In the genomic region with DNA sequence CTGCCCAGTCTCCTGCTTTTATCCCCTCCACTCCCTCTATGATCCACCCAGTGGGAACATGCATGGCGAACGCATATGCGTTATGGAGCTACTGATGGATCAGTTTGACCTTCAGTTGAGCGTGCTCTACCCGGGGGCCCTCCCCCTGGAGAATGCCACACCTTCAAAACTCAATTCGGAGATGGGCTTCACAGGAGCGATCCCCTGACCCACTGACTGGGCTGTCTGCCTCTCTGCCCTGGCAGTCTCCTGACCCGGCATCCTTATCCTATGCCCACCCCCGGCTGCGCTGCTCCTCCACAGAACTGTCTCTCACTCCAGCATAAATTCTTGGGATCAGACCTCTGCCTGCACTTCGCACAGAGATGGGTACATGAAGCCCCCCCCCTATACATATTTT, we compare ENCODE assay signal across 21 mouse cellular contexts.
"Had no signal": no experiment of that assay in that cellular context is flagged by ENCODE, and none has a peak within 500 bp of the region (broad histone marks: within the 10 kb centered on the region; RNA-seq: fewer than 3 reads in every experiment).

No protein-coding gene starts in this region.

- H3K36me3 ChIP-seq: midbrain, embryonic 13.5 days; neural tube, embryonic 12.5 days; stomach, embryonic 15.5 days had no signal

- H3K27me3 ChIP-seq: limb, embryonic 12.5 days; limb, embryonic 15.5 days; midbrain, embryonic 13.5 days; neural tube, embryonic 12.5 days; neural tube, embryonic 15.5 days; stomach, embryonic 15.5 days had no signal

- ATAC-seq: midbrain, embryonic 13.5 days; midbrain, embryonic 16.5 days had no signal

- H3K4me3 ChIP-seq: left cerebral cortex, adult 2 months; limb, embryonic 12.5 days; limb, embryonic 15.5 days; midbrain, embryonic 13.5 days; neural tube, embryonic 12.5 days; neural tube, embryonic 15.5 days; stomach, embryonic 15.5 days had no signal

- H3K4me2 ChIP-seq: limb, embryonic 12.5 days; limb, embryonic 15.5 days; liver, embryonic 11.5 days; lung, embryonic 14.5 days; midbrain, embryonic 13.5 days; neural tube, embryonic 12.5 days; neural tube, embryonic 15.5 days; stomach, embryonic 15.5 days had no signal

- H3K27ac ChIP-seq: kidney, postnatal 0 days; left cerebral cortex, adult 2 months; limb, embryonic 12.5 days; limb, embryonic 15.5 days; liver, embryonic 14.5 days; macrophage; midbrain, embryonic 13.5 days; neural tube, embryonic 12.5 days; neural tube, embryonic 15.5 days; stomach, embryonic 15.5 days had no signal

- H3K9ac ChIP-seq: limb, embryonic 12.5 days; limb, embryonic 15.5 days; liver, embryonic 14.5 days; liver, postnatal 0 days; lung, embryonic 14.5 days; midbrain, embryonic 13.5 days; neural tube, embryonic 12.5 days; neural tube, embryonic 15.5 days; stomach, embryonic 15.5 days had no signal

- DNase-seq: kidney, adult 2 months; kidney, postnatal 25 days; layer of hippocampus, postnatal 36 days; lung, embryonic 14.5 days; right cerebral cortex, postnatal 25 days; spleen, adult 18-20 months; thymus, adult 2 months; thymus, postnatal 25 days had no signal

- H3K9me3 ChIP-seq: limb, embryonic 12.5 days; limb, embryonic 15.5 days; midbrain, embryonic 13.5 days; neural tube, embryonic 12.5 days; neural tube, embryonic 15.5 days; stomach, embryonic 15.5 days had no signal
